Mouse (Mus musculus): ENCODE data around the gene Samd4b. TPM values are rescaled to one million over a fixed set of nuclear protein-coding genes. Genes with fewer than 3 reads are reported as not detected.
"Not testable (repeated sequence)": the region's sequence is repeated elsewhere in the genome, so short reads cannot be mapped to it uniquely, and the experiment has no call there.

The Samd4b gene
- total RNA-seq, 2 experiments from 2014 or later = 9.8 to 14.0 TPM

DNA sequence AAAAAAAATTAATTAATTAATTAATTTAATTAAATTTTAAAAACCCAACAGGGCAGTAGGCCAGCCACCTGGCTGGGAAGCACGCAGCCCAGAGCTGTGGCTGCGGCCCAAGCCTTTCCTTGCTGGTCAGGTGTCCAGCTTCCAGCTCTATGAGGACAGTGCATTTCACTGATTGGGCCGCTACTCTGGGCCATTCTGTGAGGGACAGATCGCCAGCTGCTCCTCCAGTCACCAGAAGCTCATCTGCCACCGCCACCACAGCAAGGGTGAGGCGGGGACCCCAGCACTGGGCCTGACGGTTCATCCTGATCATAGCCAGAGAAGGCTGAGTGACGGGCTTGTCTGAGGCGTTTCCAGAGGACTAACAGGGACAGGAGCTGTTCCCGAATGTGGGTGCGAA, 36.0 kb downstream of the Samd4b start:
- no peak for DNase-seq

- no peak for DNase-seq
Observed at GRCm38 (mm10) chr7:28560856-28561255, 37.1 kb downstream of the Samd4b start.

DNA sequence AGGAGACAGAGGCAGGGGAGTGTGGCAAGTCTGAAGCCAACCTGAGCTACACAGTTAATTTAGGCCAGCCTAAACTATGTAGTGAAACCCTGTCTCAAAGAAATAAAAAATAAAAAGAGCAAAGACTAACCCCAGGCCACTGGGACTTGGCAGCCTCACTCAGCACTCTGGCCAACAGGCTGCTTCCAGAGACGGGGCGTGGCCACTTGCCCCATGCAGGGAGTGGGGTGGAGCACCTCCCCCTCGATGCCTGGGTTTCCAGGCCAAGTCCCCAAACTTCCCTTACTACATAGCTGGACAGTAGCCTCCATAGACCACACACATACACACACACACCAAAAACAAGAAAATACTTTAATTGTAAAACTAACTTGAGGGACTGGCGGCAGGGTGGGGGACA, 39.5 kb downstream of the Samd4b start:
- peak; percentile 62 for DNase-seq

DNA sequence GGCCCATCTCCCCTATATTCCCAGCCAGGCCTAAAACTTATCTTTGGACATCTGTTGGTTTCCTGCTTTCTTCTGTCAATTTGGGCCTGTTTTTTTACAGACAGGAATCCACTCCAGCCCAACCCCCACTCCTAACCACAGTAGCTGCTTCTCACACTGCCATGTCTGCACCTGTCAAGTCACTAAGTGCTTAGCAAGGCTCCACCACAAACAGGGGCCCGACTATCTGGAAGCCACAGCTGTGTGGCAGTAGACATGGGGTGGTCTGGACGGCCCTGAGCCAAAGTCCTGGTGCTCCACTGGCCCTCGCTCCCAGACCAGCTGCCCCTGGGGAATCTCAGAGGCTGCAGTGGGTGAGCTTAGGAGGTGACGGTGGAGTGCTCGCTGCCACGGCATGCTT, 40.2 kb downstream of the Samd4b start:
- peak; percentile 38 for DNase-seq

- no peak for DNase-seq
Observed at GRCm38 (mm10) chr7:28557069-28557468, 40.9 kb downstream of the Samd4b start.

DNA sequence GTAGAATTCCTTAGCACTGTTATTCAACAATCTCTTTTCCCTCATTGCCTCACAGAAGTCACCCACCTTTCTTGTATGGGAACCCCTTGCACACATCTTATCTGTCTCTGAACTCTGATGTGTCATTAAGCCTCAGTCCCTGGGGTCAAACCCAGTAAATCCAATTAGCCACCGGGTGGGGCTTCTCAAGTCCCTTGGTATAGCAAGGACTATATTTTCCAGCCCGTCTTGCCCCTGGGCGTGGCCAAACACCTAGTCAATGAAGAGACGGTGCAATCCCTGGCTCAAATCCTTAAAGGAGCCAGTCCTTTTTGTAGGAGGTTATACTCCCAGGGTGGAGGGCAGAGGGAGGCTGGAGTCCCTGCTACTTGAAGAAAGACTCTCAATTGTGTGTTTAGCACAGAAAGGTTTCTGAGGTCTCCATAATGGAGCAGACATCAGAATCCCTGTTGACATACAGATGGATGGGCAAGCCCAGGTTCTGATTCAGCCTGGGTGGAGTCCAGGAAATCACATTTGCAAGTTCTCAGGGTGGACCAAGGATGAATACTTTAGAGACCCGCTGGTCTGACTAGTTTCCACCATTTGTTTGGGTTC, 41.9 kb downstream of the Samd4b start:
- no peak for DNase-seq

DNA sequence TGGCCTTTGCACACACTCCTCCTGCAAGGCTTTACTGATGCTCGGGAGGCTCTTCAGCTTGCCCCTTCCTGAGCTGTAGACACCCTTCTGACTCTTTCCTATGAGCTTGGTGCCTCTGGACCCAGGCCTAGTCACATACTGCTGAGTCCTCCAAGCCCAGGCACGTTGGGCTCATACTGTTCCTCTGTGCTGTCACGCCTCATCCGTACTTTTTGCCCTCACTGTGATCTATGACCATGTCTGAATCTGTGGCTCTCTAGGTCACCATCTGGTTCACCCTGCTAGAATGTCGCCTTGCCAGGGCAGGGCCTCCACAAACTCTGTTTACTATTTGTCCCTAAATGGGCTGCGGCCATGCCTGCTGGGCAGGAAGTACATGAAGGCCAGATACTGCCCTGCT, 44.9 kb downstream of the Samd4b start:
- DNase-seq = no peak

DNA sequence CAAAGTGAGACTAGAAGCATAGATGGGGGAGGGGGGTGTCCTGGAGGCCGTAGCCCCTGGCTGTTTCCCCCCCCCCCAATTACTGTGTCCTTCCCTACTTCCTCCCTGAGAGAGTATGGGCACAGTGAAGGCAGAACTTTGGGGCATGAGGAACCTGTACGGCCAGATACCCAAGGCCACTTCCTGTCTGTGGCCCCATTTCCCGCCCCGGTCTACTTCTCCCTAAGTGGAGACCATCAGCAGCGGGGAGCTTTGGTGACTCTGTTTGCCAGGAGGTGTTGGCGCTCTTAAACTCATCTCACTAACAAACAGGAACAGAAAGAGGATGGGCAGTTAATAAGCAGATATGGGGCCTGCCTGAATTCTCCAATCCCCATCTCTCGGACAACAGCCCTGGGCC, 50.3 kb downstream of the Samd4b start:
- DNase-seq = no peak

DNA sequence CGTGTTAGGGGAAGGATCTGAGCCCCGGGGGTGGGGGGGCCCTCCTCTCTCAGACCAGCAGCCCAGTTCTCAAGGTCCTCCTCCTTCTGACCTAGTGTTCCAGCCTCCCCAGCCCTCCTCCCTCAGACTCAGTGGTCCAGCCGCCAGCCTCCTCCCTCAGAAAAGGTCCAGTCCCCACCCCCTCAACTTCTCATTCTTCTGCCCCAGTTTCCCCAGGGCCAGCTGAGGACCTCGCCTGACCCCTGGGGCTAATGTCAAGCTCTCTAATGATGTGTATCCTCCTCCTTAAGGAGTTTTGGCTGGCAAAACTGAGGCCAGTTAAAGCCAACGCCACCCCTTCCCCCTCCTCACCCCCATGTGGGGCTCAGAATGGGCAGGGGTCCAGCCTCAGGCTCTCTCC, 50.8 kb downstream of the Samd4b start, which contains the start of gene Nccrp1:
Gene Nccrp1, minus strand, starts transcription at position 101 of the 400 bp plus-strand sequence.
- DNase-seq = no peak

GRCm38 (mm10) chr7:28546649-28547048, 51.3 kb downstream of the Samd4b start:
- no peak for DNase-seq

GRCm38 (mm10) chr7:28545891-28546210, 52.1 kb downstream of the Samd4b start:
- no peak for DNase-seq

- no peak for DNase-seq
Observed at GRCm38 (mm10) chr7:28545048-28545890, 52.7 kb downstream of the Samd4b start.

DNA sequence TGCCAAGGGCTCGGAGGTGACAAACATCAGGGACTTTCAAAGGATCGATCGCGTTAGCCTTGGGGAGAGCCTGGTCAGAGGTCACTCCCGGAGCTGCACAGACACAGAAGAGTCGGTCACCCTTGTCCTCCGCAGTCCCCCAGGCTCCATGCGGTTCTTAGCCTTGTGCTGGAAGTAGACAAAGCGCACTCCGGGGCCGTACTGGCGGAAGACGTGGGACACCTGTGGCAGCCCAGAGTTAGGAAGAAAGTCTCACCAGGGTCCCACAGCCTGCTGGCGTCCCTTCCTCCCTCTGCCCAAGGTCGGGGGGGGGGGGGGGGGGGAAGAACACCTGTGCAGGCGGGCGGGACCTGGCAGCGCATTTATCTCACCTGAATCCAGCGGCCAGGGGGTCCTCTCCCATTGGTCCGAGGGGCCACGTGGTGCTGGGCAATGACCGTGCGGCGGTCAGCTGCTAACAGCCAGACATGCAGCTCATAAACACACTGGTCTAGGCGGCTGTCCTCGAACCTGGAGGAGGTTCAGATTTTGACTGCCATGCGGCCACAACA, 53.8 kb downstream of the Samd4b start:
- no peak for DNase-seq

GRCm38 (mm10) chr7:28540526-28540925, 57.4 kb downstream of the Samd4b start, which contains the start of gene Sycn:
Sycn (plus strand) TSS chr7:28540885.
- no peak for DNase-seq

GRCm38 (mm10) chr7:28538886-28539285, 59.1 kb downstream of the Samd4b start:
- DNase-seq = not testable (repeated sequence)

DNA sequence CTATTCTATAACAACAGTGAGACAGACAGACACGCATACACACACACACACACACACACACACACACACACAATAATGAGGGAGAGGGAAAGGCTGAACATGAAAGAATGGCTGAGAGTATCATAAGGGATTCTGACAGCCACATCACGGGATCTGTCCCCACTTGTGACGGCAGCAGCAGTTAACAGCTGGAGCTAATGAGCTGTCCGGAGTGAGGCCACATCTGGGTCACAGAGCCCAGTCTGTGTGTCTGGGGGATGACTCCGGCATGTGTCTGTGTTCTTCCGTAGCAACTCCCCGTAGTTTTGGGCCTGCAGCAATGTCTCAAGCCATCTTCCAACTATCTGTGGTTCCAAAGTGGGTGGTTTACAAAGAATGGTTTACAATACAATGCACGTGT, 65.9 kb downstream of the Samd4b start:
- DNase-seq = no peak

- peak; percentile 65 for DNase-seq
Observed at GRCm38 (mm10) chr7:28527922-28528719, 69.8 kb downstream of the Samd4b start.

- not testable (repeated sequence) for DNase-seq
Observed at GRCm38 (mm10) chr7:28522536-28522935, 75.4 kb downstream of the Samd4b start, which contains the start of gene Ifnl3. Ifnl3 (plus strand) TSS chr7:28522836.

- DNase-seq = no peak
Observed at GRCm38 (mm10) chr7:28511441-28511840, 86.5 kb downstream of the Samd4b start.

- not testable (repeated sequence) for DNase-seq
Observed at GRCm38 (mm10) chr7:28510405-28510974, 87.5 kb downstream of the Samd4b start, which contains the start of gene Ifnl2. Ifnl2 (minus strand) TSS chr7:28510455.

DNA sequence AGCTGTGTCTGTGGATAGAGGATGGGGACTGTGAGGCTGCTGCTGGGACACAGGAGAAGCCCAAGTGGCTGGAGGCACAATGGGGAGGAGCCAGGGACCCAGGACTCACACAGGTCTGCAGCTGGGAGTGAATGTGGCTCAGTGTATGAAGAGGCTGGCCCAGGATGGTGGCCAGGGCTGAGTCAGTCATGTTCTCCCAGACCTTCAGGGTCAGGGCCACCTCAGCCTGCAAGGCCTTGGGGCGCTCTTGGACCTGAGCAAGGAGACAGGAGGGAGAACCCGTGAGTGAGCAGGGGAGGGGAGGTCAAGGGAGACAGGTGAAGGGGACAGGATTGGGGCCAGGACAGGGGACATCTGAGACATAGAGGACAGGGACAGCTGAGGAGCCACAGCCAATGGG, 88.8 kb downstream of the Samd4b start:
- not testable (repeated sequence) for DNase-seq

GRCm38 (mm10) chr7:28505585-28505984, 92.4 kb downstream of the Samd4b start:
- DNase-seq = no peak
